Mouse (Mus musculus) CD4-positive, CD25-positive, alpha-beta regulatory T cell, adult 2 months (primary cell): ENCODE measurements around the gene Sertad3.
"Not testable (repeated sequence)": the region's sequence is repeated elsewhere in the genome, so short reads cannot be mapped to it uniquely, and the experiment has no call there.

Experiments
- DNase-seq: peaks from one replicate; pipeline ENCODE4 v3.0.0-alpha.2; 2012; ENCODE audit warnings: low read depth, low spot score

The Sertad3 gene

GRCm38 (mm10) chr7:27491856-27492255, 18.3 kb downstream of the Sertad3 start:
- no peak for DNase-seq

- DNase-seq, result no peak
Measured at GRCm38 (mm10) chr7:27493022-27493421, 19.5 kb downstream of the Sertad3 start.

- DNase-seq, result no peak
Measured at GRCm38 (mm10) chr7:27493450-27493849, 19.9 kb downstream of the Sertad3 start.

- not testable (repeated sequence) for DNase-seq
Measured at GRCm38 (mm10) chr7:27494659-27495367, 21.2 kb downstream of the Sertad3 start.

- no peak for DNase-seq
Measured at GRCm38 (mm10) chr7:27499036-27499435, 25.5 kb downstream of the Sertad3 start, which contains the start of gene Prx. Gene Prx (plus strand): TSS chr7:27499324.

- DNase-seq, result no peak
Measured at GRCm38 (mm10) chr7:27501620-27502019, 28.1 kb downstream of the Sertad3 start.

- DNase-seq, result no peak
Measured at GRCm38 (mm10) chr7:27506765-27507370, 33.3 kb downstream of the Sertad3 start.

GRCm38 (mm10) chr7:27507711-27508647, 34.4 kb downstream of the Sertad3 start:
- DNase-seq, result peak; percentile 98

GRCm38 (mm10) chr7:27508648-27509005, 35.1 kb downstream of the Sertad3 start:
- peak; percentile 88 for DNase-seq

- DNase-seq, result no peak
Measured at GRCm38 (mm10) chr7:27510809-27511208, 37.2 kb downstream of the Sertad3 start.

GRCm38 (mm10) chr7:27514961-27515360, 41.4 kb downstream of the Sertad3 start:
- no peak for DNase-seq

- DNase-seq, result no peak
Measured at GRCm38 (mm10) chr7:27518314-27518713, 44.7 kb downstream of the Sertad3 start.

GRCm38 (mm10) chr7:27520104-27520503, 46.5 kb downstream of the Sertad3 start:
- no peak for DNase-seq

GRCm38 (mm10) chr7:27520599-27520998, 47.0 kb downstream of the Sertad3 start:
- DNase-seq, result no peak

GRCm38 (mm10) chr7:27522967-27523366, 49.4 kb downstream of the Sertad3 start, which contains the start of gene Hipk4:
Gene Hipk4 (plus strand): TSS chr7:27523267.
- DNase-seq, result no peak

- no peak for DNase-seq
Measured at GRCm38 (mm10) chr7:27523805-27524204, 50.2 kb downstream of the Sertad3 start.

- peak; percentile 89 for DNase-seq
Measured at GRCm38 (mm10) chr7:27526039-27526827, 52.7 kb downstream of the Sertad3 start.
